Mouse (Mus musculus): ENCODE results near the gene 1700088E04Rik. TPM values are rescaled to one million over a fixed set of nuclear protein-coding genes. Genes with fewer than 3 reads are reported as not detected.
A peak's percentile ranks its signal among the peaks of the same experiment; 100 is the strongest.

Gene 1700088E04Rik
- total RNA-seq, 4 experiments from 2014 or later, result 0.36 to 1.5 (median 0.80) TPM

GRCm38 (mm10) chr15:79133191-79133661 is 7.8 kb downstream of the 1700088E04Rik start:
- no peak for DNase-seq (ENCODE audit: low spot score in 2 of 2)

DNA sequence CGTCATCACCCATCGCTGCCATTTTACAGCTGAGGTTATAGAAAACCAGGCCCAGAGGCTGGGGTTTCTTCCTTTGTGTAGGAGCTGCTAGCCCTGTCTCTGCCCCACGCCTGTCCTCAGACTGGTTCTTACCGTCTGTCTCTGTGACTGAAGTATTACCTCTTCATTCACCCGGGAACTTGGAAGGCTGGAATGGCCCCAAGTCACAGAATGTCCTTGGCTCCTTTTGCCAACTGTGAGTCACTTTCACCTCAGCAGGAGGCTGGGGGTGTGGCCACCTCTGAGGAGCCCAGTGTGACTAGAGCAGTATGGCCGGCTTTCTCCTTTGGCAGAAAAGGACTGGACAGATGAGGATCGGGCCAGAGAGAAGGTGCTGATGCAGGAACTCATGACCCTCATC is 9.6 kb downstream of the 1700088E04Rik start:
- peak; percentile 81 to 92 for DNase-seq (ENCODE audit: low spot score in 2 of 2)

GRCm38 (mm10) chr15:79130782-79131181 is 10.3 kb downstream of the 1700088E04Rik start:
- no peak for DNase-seq (ENCODE audit: low spot score in 2 of 2)

DNA sequence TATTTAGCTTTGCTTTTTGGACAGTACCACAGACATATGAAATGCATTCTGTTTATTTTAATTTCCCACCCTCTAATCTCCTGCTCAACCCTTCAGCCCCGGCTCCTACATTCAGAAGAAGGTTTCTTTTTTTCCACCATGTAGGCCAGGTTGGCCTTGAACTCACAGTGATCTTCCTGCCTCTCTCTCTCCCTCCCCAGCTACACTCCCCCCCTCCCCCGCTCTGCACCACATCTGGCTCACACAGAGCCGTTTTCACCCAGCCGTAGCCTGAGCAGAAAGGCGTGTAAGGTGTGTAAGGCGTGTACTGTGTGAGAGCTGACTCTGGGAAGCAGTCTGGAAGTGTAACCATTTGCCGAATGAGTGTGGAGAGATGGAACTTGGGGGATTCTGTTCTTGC is 11.7 kb downstream of the 1700088E04Rik start:
- no peak for DNase-seq (ENCODE audit: low spot score in 2 of 2)

- no peak for DNase-seq (ENCODE audit: low spot score in 2 of 2)
These were observed 12.8 kb downstream of the 1700088E04Rik start for GRCm38 (mm10) chr15:79128208-79128607.

DNA sequence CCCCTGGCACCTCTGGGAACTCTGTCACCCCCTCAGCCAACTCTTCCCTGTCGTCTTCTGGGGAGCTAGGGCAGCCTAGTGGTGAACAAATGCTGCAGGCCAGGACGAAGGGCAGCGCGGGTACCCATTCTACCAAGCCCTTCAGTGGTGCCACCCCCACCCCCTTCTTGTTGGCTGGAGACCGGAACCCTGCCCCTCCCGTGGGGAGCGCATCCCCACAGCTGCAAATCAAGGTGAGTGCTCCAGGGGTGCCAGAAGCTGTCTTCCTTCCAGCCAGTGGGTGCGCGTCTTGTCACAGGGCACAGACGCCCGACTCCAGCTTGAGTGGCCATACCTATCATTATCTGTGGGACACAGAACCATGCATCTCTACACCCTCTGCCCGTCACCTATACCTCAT is 14.0 kb downstream of the 1700088E04Rik start:
- no peak for DNase-seq (ENCODE audit: low spot score in 2 of 2)

GRCm38 (mm10) chr15:79126217-79126932 is 14.7 kb downstream of the 1700088E04Rik start:
- DNase-seq (ENCODE audit: low spot score in 2 of 2), result peak in 1 of 2 experiments; percentile 31

DNA sequence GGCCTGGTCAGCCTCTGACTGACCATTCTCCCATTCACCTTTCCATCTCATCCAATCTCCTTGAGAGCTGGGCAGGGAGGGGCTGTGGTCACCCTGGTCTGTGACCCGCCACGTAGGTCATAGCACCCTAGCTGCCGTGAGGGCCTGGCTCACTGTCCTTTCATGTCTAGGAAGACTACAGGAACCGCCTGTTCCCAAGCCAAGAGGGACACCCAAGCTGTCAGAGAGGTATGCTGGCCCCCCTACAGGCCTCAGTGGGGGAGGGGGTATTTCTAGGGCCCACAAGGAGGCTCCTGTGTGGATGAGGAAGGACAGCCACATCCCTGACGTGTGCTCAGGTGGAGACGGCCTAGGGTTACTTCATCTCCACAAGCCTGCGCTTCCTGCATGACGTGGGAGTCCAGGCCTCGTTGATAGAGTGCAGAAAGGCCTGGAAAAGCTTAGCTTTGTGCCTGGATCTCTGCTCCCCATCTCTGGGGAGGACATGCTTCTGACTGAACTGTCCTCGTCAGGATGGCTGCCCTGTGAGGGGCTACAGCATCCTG is 16.6 kb downstream of the 1700088E04Rik start:
- DNase-seq (ENCODE audit: low spot score in 2 of 2), result no peak

GRCm38 (mm10) chr15:79123751-79124150 is 17.3 kb downstream of the 1700088E04Rik start:
- DNase-seq (ENCODE audit: low spot score in 2 of 2), result peak; percentile 30 to 47

GRCm38 (mm10) chr15:79122546-79122945 is 18.5 kb downstream of the 1700088E04Rik start:
- DNase-seq (ENCODE audit: low spot score in 2 of 2), result no peak

- DNase-seq (ENCODE audit: low spot score in 2 of 2), result no peak
These were observed 18.9 kb downstream of the 1700088E04Rik start for GRCm38 (mm10) chr15:79122119-79122518.

- DNase-seq (ENCODE audit: low spot score in 2 of 2), result no peak
These were observed 21.6 kb downstream of the 1700088E04Rik start for GRCm38 (mm10) chr15:79119491-79119890.

DNA sequence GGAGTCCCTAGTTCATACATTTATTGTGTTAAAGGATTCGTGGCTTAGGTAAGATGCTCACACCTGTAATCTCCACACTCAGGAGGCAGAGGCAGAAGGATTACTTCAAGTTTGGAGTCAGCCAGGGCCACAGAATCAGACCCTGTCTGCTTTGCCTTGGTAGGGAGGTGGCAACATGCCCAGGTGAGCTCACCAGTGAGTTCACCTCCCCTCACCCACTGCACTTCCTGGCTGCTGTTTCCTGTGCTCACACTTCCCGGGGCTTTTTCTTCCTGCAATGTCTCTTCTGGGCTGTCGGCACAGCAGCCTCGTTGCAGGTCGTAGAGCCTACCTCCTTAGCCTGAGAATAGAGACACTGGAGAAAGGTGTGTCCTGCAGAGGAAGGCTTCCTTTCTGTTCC is 25.8 kb downstream of the 1700088E04Rik start:
- DNase-seq (ENCODE audit: low spot score in 2 of 2), result no peak

GRCm38 (mm10) chr15:79111774-79112173 is 29.3 kb downstream of the 1700088E04Rik start:
- DNase-seq (ENCODE audit: low spot score in 2 of 2), result no peak

DNA sequence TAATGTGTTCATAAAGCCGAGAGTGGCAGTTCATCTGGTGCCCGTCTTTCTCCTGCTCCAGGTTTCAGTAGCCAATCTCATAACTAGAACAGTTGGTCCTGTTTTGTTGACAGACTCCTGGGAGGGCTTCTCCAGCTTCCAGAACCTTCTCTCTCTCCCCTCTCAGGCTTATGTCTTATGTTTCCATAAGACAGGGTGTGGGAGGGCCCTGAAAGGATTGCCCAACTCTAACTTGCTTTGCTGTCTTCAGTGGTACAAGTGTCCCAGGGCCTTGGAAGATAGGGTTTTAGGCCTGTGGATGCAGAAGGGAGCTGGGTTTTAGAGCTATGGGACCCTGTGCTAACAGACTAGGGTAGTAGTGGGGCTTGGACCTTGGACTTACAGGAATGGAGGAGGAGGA is 30.5 kb downstream of the 1700088E04Rik start:
- DNase-seq (ENCODE audit: low spot score in 2 of 2), result no peak

GRCm38 (mm10) chr15:79110031-79110430 is 31.0 kb downstream of the 1700088E04Rik start:
- no peak for DNase-seq (ENCODE audit: low spot score in 2 of 2)

DNA sequence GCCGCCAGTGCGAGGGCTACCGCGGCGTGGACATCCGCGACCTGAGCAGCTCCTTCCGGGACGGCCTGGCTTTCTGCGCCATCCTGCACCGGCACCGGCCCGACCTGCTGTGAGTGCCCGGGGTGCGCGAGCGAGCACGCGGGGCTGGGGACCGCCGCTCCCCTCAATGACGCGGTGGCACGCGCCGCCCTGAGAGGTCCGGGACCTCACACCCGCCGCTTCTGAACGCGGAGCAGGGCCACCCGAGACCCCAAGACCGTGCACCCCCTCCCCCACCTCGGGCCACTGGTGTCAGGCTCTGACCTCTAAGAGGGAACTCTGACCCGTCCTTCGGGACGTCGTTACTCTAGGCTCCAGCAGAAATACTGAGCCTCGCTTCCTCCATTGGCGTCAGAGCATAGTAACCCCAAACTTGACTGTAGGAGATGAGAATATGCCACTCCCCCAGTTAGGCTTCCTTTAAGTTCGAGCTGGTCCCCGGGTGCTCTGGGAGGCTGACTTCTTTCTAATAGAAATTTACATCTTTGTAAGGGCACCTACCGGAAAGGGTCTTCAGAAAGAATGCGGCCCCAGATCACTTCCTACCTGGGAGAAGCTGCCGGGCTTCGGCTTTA is 31.6 kb downstream of the 1700088E04Rik start:
- DNase-seq (ENCODE audit: low spot score in 2 of 2), result no peak

DNA sequence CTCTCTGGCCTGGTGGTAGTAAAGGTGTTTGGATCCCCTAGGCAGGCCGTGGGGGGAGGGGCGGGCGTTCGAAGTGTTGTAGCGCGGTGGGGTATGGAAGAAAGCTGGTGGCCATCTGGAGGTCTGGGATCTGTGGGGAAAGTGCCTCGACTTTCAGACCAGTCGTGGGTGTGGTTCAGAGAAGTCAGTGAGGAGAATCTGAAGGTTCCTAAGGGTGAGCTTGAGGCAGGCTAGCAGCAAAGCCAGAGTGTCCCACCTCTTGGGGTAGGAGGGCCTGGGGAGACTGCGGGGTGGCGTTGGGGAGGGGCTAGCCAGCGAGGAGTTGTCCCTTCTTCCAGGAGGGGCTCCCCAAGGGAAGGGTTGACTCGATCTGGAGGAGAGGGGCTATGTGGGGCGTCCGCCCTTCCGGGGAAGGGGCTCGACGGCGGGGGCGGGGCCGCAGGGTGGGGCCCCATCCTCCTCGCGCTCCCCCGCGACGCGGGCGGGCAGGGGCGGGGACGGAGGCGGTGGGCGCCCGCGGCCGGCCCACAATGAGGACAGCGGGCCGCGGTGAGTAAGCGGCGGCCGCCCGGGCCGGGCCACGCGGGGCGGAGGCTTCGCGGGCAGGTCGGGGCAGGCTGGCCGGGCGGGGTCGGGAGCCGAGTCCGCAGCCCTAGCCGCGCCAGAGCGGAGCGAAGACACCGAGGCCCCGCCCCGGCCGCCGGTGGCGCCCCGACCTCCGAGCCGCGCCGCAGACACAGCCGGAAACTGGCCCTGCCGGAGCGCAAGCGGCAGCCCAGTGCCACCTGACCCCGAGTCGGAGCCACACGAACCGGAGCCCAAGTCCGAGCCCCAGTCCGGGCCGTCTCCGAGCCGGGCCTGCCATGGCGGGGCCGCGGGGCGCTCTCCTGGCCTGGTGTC is 32.4 kb downstream of the 1700088E04Rik start, which contains the start of gene Micall1:
Micall1 (plus strand) TSS at position 478 of the 900 bp plus-strand sequence.
- DNase-seq (ENCODE audit: low spot score in 2 of 2), result peak; percentile 48 to 62

- DNase-seq (ENCODE audit: low spot score in 2 of 2), result no peak
These were observed 33.1 kb downstream of the 1700088E04Rik start for GRCm38 (mm10) chr15:79107966-79108365.

DNA sequence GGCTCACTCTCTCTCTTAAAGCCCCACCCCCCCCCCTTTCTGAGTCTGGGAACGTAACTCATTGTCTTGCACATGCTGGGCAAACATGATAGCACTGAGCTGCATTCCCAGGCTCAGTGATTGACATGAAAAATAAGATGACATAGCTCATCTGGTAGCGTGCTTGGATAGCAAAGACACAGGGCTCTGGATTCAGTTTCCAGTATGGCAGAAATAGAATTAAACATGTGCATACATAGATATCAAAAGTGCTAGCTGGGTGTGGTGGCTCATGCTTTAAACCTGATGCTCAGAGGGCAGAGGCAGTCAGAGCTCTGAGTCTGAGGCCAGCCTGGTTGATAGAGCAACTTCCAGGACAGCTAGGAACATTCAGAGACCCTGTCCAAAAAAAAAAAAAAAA is 35.2 kb downstream of the 1700088E04Rik start:
- no peak for DNase-seq (ENCODE audit: low spot score in 2 of 2)

GRCm38 (mm10) chr15:79103264-79103663 is 37.8 kb downstream of the 1700088E04Rik start:
- no peak for DNase-seq (ENCODE audit: low spot score in 2 of 2)
